Mouse (Mus musculus) myocyte (in vitro differentiated cells): Measurements from ENCODE around the gene Ubc. TPM values are rescaled to one million over a fixed set of nuclear protein-coding genes. Genes with fewer than 3 reads are reported as not detected.

Experiments
- H3K27me3 ChIP-seq: one replicate; pipeline ENCODE4 v1.6.1; 2011; ENCODE audit not compliant: control insufficient read depth, insufficient read depth, insufficient read length
- H3K36me3 ChIP-seq: one replicate; pipeline ENCODE4 v1.6.1; 2011; ENCODE audit not compliant: control insufficient read depth, insufficient read depth
- H3K4me2 ChIP-seq: one replicate; pipeline ENCODE4 v1.6.1; 2011; ENCODE audit warnings: low read depth, control low read depth
- H3K4me3 ChIP-seq: one replicate; pipeline ENCODE4 v1.5.1; 2011; ENCODE audit warnings: mild to moderate bottlenecking, control low read depth, moderate library complexity
- H3K79me2 ChIP-seq: one replicate; pipeline ENCODE4 v1.6.1; 2011; ENCODE audit not compliant: control insufficient read depth, insufficient read depth
- H3ac ChIP-seq: one replicate; pipeline ENCODE4 v1.6.1; 2011; ENCODE audit not compliant: control insufficient read depth, insufficient read length
- CEBPB ChIP-seq: IDR thresholded peaks from 2 replicates; pipeline ENCODE4 v1.6.1; 2011; ENCODE audit warnings: mild to moderate bottlenecking, moderate library complexity; ENCODE audit not compliant: poor library complexity, insufficient read depth, severe bottlenecking
- E2F4 ChIP-seq: IDR thresholded peaks from one replicate; pipeline ENCODE4 v1.6.1; 2011; ENCODE audit warnings: mild to moderate bottlenecking, control low read depth, moderate library complexity; ENCODE audit not compliant: insufficient read depth
- MAX ChIP-seq: IDR thresholded peaks from one replicate; pipeline ENCODE4 v1.6.1; 2011; ENCODE audit warnings: low read depth, mild to moderate bottlenecking, control low read depth
- MYOD1 ChIP-seq, 3 experiments: IDR thresholded peaks; one replicate each; pipeline ENCODE4 v1.6.1; 2011; ENCODE audit warnings: control low read depth in 2 of 3, low read depth in 2 of 3, mild to moderate bottlenecking in 2 of 3, moderate library complexity in 1 of 3; ENCODE audit not compliant: insufficient read length in 2 of 3, control insufficient read depth in 1 of 3
- MYOG ChIP-seq, 3 experiments: IDR thresholded peaks; one replicate each; pipeline ENCODE4 v1.6.1; 2011; ENCODE audit warnings: control low read depth in 2 of 3, low read depth in 2 of 3, mild to moderate bottlenecking in 2 of 3; ENCODE audit not compliant: insufficient read length in 2 of 3, control insufficient read depth in 1 of 3, insufficient read depth in 1 of 3
- POLR2A ChIP-seq: IDR thresholded peaks from one replicate; pipeline ENCODE4 v1.6.1; 2011; ENCODE audit warnings: low read depth, mild to moderate bottlenecking, control low read depth, moderate library complexity; ENCODE audit not compliant: insufficient read length
- POLR2AphosphoS2 ChIP-seq: IDR thresholded peaks from one replicate; pipeline ENCODE4 v1.6.1; 2011; ENCODE audit warnings: low read depth, control low read depth; ENCODE audit not compliant: insufficient read length
- REST ChIP-seq: IDR thresholded peaks from one replicate; pipeline ENCODE4 v1.6.1; 2011; ENCODE audit warnings: mild to moderate bottlenecking, control low read depth, moderate library complexity; ENCODE audit not compliant: insufficient read depth, insufficient read length
- SRF ChIP-seq: IDR thresholded peaks from one replicate; pipeline ENCODE4 v1.6.1; 2011; ENCODE audit warnings: low read depth; ENCODE audit not compliant: control insufficient read depth, insufficient read length
- TCF12 ChIP-seq: IDR thresholded peaks from one replicate; pipeline ENCODE4 v1.6.1; 2011; ENCODE audit warnings: mild to moderate bottlenecking, control low read depth; ENCODE audit not compliant: poor library complexity, insufficient read depth, severe bottlenecking
- TCF3 ChIP-seq: IDR thresholded peaks from one replicate; pipeline ENCODE4 v1.6.1; 2011; ENCODE audit warnings: low read depth, control low read depth; ENCODE audit not compliant: insufficient read length
- USF1 ChIP-seq: IDR thresholded peaks from one replicate; pipeline ENCODE4 v1.6.1; 2011; ENCODE audit warnings: low read depth, mild to moderate bottlenecking, control low read depth, moderate library complexity
- polyA plus RNA-seq: library from polyadenylated mRNA; unstranded; fragments of >200 nt; fragmentation: generic; extraction: Trizol; gene quantifications from one replicate; pipeline ENCODE4 v1.2.1, GENCODE M21; 2012; ENCODE audit warnings: missing spikeins

Gene Ubc
- polyA plus RNA-seq, 1 experiment: 878 TPM

DNA sequence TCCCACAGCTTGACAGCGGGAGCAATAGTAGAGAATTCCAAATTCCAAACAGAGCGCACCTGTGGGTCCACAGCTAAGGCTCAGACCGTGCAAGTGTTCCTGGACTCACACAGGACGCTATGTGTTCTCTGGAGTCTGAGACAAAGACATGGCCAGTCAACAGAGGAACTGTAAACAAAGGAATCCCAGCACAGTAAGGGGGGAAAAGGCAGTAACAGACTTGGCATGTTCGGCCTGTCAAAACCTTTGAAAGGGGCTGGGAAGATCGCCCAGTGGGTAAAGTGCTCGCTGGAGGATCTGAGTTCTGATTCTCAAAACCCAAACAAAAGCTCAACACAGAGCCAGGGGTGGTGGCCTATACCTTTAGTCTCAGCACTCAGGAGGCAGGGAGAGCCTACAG, 52.5 kb downstream of the Ubc start:
- no peak overlapping the region for H3K4me3 ChIP-seq
- no peak for TF ChIP-seq E2F4
- TF ChIP-seq SRF: no peak
- TF ChIP-seq MYOG (IDR thresholded peaks at IDR 0.05; ENCODE audit: control insufficient read depth in 1 of 3, insufficient read depth in 1 of 3, insufficient read length in 2 of 3, low read depth in 2 of 3): no peak
- TF ChIP-seq POLR2A: no peak
- TF ChIP-seq MAX: no peak
- no peak for TF ChIP-seq USF1
- TF ChIP-seq TCF3: no peak
- no peak for TF ChIP-seq MYOD1 (IDR thresholded peaks at IDR 0.05; ENCODE audit: control insufficient read depth in 1 of 3, insufficient read length in 2 of 3, low read depth in 2 of 3)
- TF ChIP-seq TCF12: no peak
- TF ChIP-seq CEBPB: no peak
- TF ChIP-seq REST: no peak
- TF ChIP-seq POLR2AphosphoS2: no peak
- no peak overlapping the region for H3K4me2 ChIP-seq
- peaks cover 5% of the 10 kb centered on the region for H3K79me2 ChIP-seq
- no peak overlapping the region for H3ac ChIP-seq
- H3K27me3 ChIP-seq: no peaks in the 10 kb centered on the region
- H3K36me3 ChIP-seq: no peaks in the 10 kb centered on the region

DNA sequence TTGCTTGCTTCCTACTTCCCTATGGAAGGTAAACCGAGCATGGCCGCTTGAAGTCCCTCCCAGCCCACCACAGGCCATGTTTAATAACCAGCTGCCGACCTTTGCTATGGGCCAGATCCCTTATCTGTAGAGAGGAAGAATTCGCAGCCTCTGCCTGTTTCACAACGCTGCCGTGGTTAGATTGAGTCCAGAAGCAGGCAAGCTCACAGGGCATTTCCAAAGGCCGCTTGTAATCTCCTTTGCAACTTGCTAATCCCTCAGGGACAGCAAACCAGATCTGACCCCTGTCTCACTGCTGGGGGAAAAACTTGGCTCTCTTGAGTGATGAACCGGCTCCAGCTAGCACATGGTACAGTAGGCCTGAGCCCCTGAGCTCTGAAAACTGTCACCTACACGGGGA, 53.0 kb downstream of the Ubc start:
- TF ChIP-seq CEBPB (no peak), TCF12 (no peak)

More for the DNA sequence above, 53.0 kb downstream of the Ubc start:
- Histone ChIP-seq H3K4me3 (no peak overlapping the region), H3K27me3 (no peaks in the 10 kb centered on the region), H3K36me3 (no peaks in the 10 kb centered on the region), H3ac (no peak overlapping the region), H3K79me2 (peaks cover 5% of the 10 kb centered on the region), H3K4me2 (no peak overlapping the region)

Other genes with a start within 250 kb of the Ubc start
- 127 TPM for gene Ncor2, start 211.0 kb downstream of the Ubc start, polyA plus RNA-seq
- 28.6 TPM for gene Scarb1, start 49.1 kb downstream of the Ubc start, polyA plus RNA-seq
- 1.9 TPM for gene Gm10382, start 880 bp downstream of the Ubc start, polyA plus RNA-seq
- 17.2 TPM for gene Dhx37, start 43.9 kb upstream of the Ubc start, polyA plus RNA-seq
- gene Bri3bp, start 51.4 kb upstream of the Ubc start, polyA plus RNA-seq: 24.8 TPM
- 70.7 TPM for gene Aacs, start 85.6 kb upstream of the Ubc start, polyA plus RNA-seq
- 0.01 TPM for gene Tmem132b, start 141.6 kb upstream of the Ubc start, polyA plus RNA-seq